Mouse (Mus musculus): ENCODE results near the gene Inpp5k. TPM values are rescaled to one million over a fixed set of nuclear protein-coding genes. Genes with fewer than 3 reads are reported as not detected.

Inpp5k gene
- total RNA-seq (2014; fragmentation: Nextera tagmentation), result 42.2 and 56.7 TPM in 2 replicates
- 26.0 and 29.9 TPM in 2 replicates for total RNA-seq (2017)
- 29.8 and 40.2 TPM in 2 replicates for polyA plus RNA-seq (2012)

- H3K9me3 ChIP-seq (replicated peaks), result no peaks in the 10 kb centered on the region
Measured at GRCm38 (mm10) chr11:75630645-75631229, at the start of gene Inpp5k. Gene Inpp5k (plus strand): TSS chr11:75630988.

GRCm38 (mm10) chr11:75581495-75582149, 49.2 kb upstream of the Inpp5k start:
- no peak for ATAC-seq (ENCODE audit: extremely low read depth, insufficient number of reproducible peaks, low FRiP score, poor library complexity, severe bottlenecking)

More at GRCm38 (mm10) chr11:75630645-75631229, at the start of gene Inpp5k:
- H3K27me3 ChIP-seq (ENCODE audit: insufficient read depth, low read length), result no peaks in the 10 kb centered on the region
- peaks cover 26% of the 10 kb centered on the region for H3K4me1 ChIP-seq (ENCODE audit: insufficient read depth, low read depth, low read length)
- no peak for TF ChIP-seq GATA1 (IDR thresholded peaks at IDR 0.05; ENCODE audit: borderline replicate concordance, low read length)
- TF ChIP-seq GATA2 (IDR thresholded peaks at IDR 0.05; ENCODE audit: borderline replicate concordance, low read depth, low read length), result no peak
- TF ChIP-seq POLR2AphosphoS5 (IDR thresholded peaks at IDR 0.05; ENCODE audit: insufficient replicate concordance, low read depth, low read length), result 0 out of 2 replicates have a peak, but pooled peaks have one; percentile 24
- H3K4me3 ChIP-seq (ENCODE audit: low read depth, low read length), result peak within 1 kb of the TSS; percentile 91
- DNase-seq (ENCODE audit: low spot score) (peak; percentile 95), ATAC-seq (ENCODE audit: extremely low read depth, insufficient number of reproducible peaks, low FRiP score, poor library complexity, severe bottlenecking) (peak; percentile 98)
- H3K36me3 ChIP-seq (replicated peaks), result peaks cover 68% of the 10 kb centered on the region

GRCm38 (mm10) chr11:75583521-75583920, 47.3 kb upstream of the Inpp5k start:
- H3K27me3 ChIP-seq (ENCODE audit: insufficient read depth, low read length), result peaks cover 28% of the 10 kb centered on the region
- TF ChIP-seq GATA1 (IDR thresholded peaks at IDR 0.05; ENCODE audit: borderline replicate concordance, low read length) (no peak), CTCF (IDR thresholded peaks at IDR 0.05; ENCODE audit: low read depth, low read length) (no peak), POLR2AphosphoS5 (IDR thresholded peaks at IDR 0.05; ENCODE audit: insufficient replicate concordance, low read depth, low read length) (no peak), TAL1 (conservative IDR thresholded peaks at IDR 0.05; ENCODE audit: low read depth, low read length) (no peak), GATA2 (IDR thresholded peaks at IDR 0.05; ENCODE audit: borderline replicate concordance, low read depth, low read length) (no peak)
- H3K4me1 ChIP-seq (ENCODE audit: insufficient read depth, low read depth, low read length), result peaks cover 13% of the 10 kb centered on the region
- no peaks in the 10 kb centered on the region for H3K36me3 ChIP-seq (replicated peaks)
- DNase-seq (ENCODE audit: low spot score) (no peak), ATAC-seq (ENCODE audit: extremely low read depth, insufficient number of reproducible peaks, low FRiP score, poor library complexity, severe bottlenecking) (no peak)
- no peaks in the 10 kb centered on the region for H3K9me3 ChIP-seq (replicated peaks)
- no peak overlapping the region for H3K4me3 ChIP-seq (ENCODE audit: low read depth, low read length)

More at GRCm38 (mm10) chr11:75581495-75582149, 49.2 kb upstream of the Inpp5k start:
- no peak for DNase-seq (ENCODE audit: low spot score)
- Histone ChIP-seq H3K4me3 (ENCODE audit: low read depth, low read length) (no peak overlapping the region), H3K4me1 (ENCODE audit: insufficient read depth, low read depth, low read length) (peaks cover 4% of the 10 kb centered on the region; the same call in 1 of the 2 replicates), H3K36me3 (replicated peaks) (no peaks in the 10 kb centered on the region), H3K27me3 (ENCODE audit: insufficient read depth, low read length) (peaks cover 35% of the 10 kb centered on the region), H3K9me3 (replicated peaks) (no peaks in the 10 kb centered on the region)
- TF ChIP-seq GATA1 (IDR thresholded peaks at IDR 0.05; ENCODE audit: borderline replicate concordance, low read length) (no peak), GATA2 (IDR thresholded peaks at IDR 0.05; ENCODE audit: borderline replicate concordance, low read depth, low read length) (no peak), TAL1 (conservative IDR thresholded peaks at IDR 0.05; ENCODE audit: low read depth, low read length) (no peak)

- Histone ChIP-seq H3K9me3 (replicated peaks) (no peaks in the 10 kb centered on the region), H3K36me3 (replicated peaks) (peaks cover 10% of the 10 kb centered on the region), H3K27me3 (ENCODE audit: insufficient read depth, low read length) (peaks cover 22% of the 10 kb centered on the region), H3K4me1 (ENCODE audit: insufficient read depth, low read depth, low read length) (peaks cover 27% of the 10 kb centered on the region), H3K4me3 (ENCODE audit: low read depth, low read length) (no peak overlapping the region)
- no peak for TF ChIP-seq TAL1 (conservative IDR thresholded peaks at IDR 0.05; ENCODE audit: low read depth, low read length)
- no peak for TF ChIP-seq POLR2AphosphoS5 (IDR thresholded peaks at IDR 0.05; ENCODE audit: insufficient replicate concordance, low read depth, low read length)
- TF ChIP-seq GATA2 (IDR thresholded peaks at IDR 0.05; ENCODE audit: borderline replicate concordance, low read depth, low read length), result no peak
- no peak for TF ChIP-seq GATA1 (IDR thresholded peaks at IDR 0.05; ENCODE audit: borderline replicate concordance, low read length)
- no peak for TF ChIP-seq CTCF (IDR thresholded peaks at IDR 0.05; ENCODE audit: low read depth, low read length)
- no peak for DNase-seq (ENCODE audit: low spot score)
- no peak for ATAC-seq (ENCODE audit: extremely low read depth, insufficient number of reproducible peaks, low FRiP score, poor library complexity, severe bottlenecking)
Measured at GRCm38 (mm10) chr11:75585061-75585460, 45.7 kb upstream of the Inpp5k start.

- H3K4me1 ChIP-seq (ENCODE audit: insufficient read depth, low read depth, low read length), result peaks cover 30% of the 10 kb centered on the region
- H3K4me3 ChIP-seq (ENCODE audit: low read depth, low read length), result no peak overlapping the region
- H3K9me3 ChIP-seq (replicated peaks), result no peaks in the 10 kb centered on the region
- DNase-seq (ENCODE audit: low spot score), result no peak
- TF ChIP-seq TAL1 (conservative IDR thresholded peaks at IDR 0.05; ENCODE audit: low read depth, low read length) (no peak), CTCF (IDR thresholded peaks at IDR 0.05; ENCODE audit: low read depth, low read length) (no peak), POLR2AphosphoS5 (IDR thresholded peaks at IDR 0.05; ENCODE audit: insufficient replicate concordance, low read depth, low read length) (no peak), GATA2 (IDR thresholded peaks at IDR 0.05; ENCODE audit: borderline replicate concordance, low read depth, low read length) (no peak), GATA1 (IDR thresholded peaks at IDR 0.05; ENCODE audit: borderline replicate concordance, low read length) (no peak)
- ATAC-seq (ENCODE audit: extremely low read depth, insufficient number of reproducible peaks, low FRiP score, poor library complexity, severe bottlenecking), result no peak
- peaks cover 18% of the 10 kb centered on the region for H3K36me3 ChIP-seq (replicated peaks)
- peaks cover 19% of the 10 kb centered on the region for H3K27me3 ChIP-seq (ENCODE audit: insufficient read depth, low read length)
Measured at GRCm38 (mm10) chr11:75585978-75586377, 44.8 kb upstream of the Inpp5k start.

GRCm38 (mm10) chr11:75586963-75587362, 43.8 kb upstream of the Inpp5k start:
- TF ChIP-seq POLR2AphosphoS5 (IDR thresholded peaks at IDR 0.05; ENCODE audit: insufficient replicate concordance, low read depth, low read length) (no peak), GATA1 (IDR thresholded peaks at IDR 0.05; ENCODE audit: borderline replicate concordance, low read length) (no peak), CTCF (IDR thresholded peaks at IDR 0.05; ENCODE audit: low read depth, low read length) (no peak), TAL1 (conservative IDR thresholded peaks at IDR 0.05; ENCODE audit: low read depth, low read length) (no peak), GATA2 (IDR thresholded peaks at IDR 0.05; ENCODE audit: borderline replicate concordance, low read depth, low read length) (no peak)
- Histone ChIP-seq H3K4me1 (ENCODE audit: insufficient read depth, low read depth, low read length) (peaks cover 38% of the 10 kb centered on the region), H3K9me3 (replicated peaks) (no peaks in the 10 kb centered on the region), H3K4me3 (ENCODE audit: low read depth, low read length) (no peak overlapping the region), H3K27me3 (ENCODE audit: insufficient read depth, low read length) (peaks cover 19% of the 10 kb centered on the region), H3K36me3 (replicated peaks) (peaks cover 28% of the 10 kb centered on the region)
- ATAC-seq (ENCODE audit: extremely low read depth, insufficient number of reproducible peaks, low FRiP score, poor library complexity, severe bottlenecking) (no peak), DNase-seq (ENCODE audit: low spot score) (no peak)

Data from G1E (cell line).